Mouse (Mus musculus): ENCODE measurements around the gene Itpkb. TPM values are rescaled to one million over a fixed set of nuclear protein-coding genes. Genes with fewer than 3 reads are reported as not detected.

Itpkb gene
- polyA plus RNA-seq, 1 experiment, result 28.6 TPM

- peak overlapping the region; percentile 94 for H3K27ac ChIP-seq (ENCODE audit: insufficient read depth, low read depth, low read length)
- H3K4me1 ChIP-seq (ENCODE audit: control insufficient read depth, insufficient read depth, low read length), result peaks cover 86% of the 10 kb centered on the region
- no peak overlapping the region for H3K4me3 ChIP-seq (ENCODE audit: insufficient read depth, low read length)
- TF ChIP-seq CTCF (IDR thresholded peaks at IDR 0.05; ENCODE audit: low read depth, low read length) (no peak), POLR2A (IDR thresholded peaks at IDR 0.05; ENCODE audit: borderline replicate concordance, low read depth, low read length) (no peak)
These were observed 91.1 kb downstream of the Itpkb start for GRCm38 (mm10) chr1:180421165-180421909.

- H3K27ac ChIP-seq (ENCODE audit: insufficient read depth, low read depth, low read length), result peak overlapping the region; percentile 94
- TF ChIP-seq CTCF (IDR thresholded peaks at IDR 0.05; ENCODE audit: low read depth, low read length) (peak; percentile 70), POLR2A (IDR thresholded peaks at IDR 0.05; ENCODE audit: borderline replicate concordance, low read depth, low read length) (no peak)
- no peak overlapping the region for H3K4me3 ChIP-seq (ENCODE audit: insufficient read depth, low read length)
- H3K4me1 ChIP-seq (ENCODE audit: control insufficient read depth, insufficient read depth, low read length), result peaks cover 88% of the 10 kb centered on the region
These were observed 92.0 kb downstream of the Itpkb start for GRCm38 (mm10) chr1:180422076-180422828.

- Histone ChIP-seq H3K4me1 (ENCODE audit: control insufficient read depth, insufficient read depth, low read length) (peaks cover 87% of the 10 kb centered on the region), H3K4me3 (ENCODE audit: insufficient read depth, low read length) (no peak overlapping the region), H3K27ac (ENCODE audit: insufficient read depth, low read depth, low read length) (peak overlapping the region; percentile 94)
- TF ChIP-seq CTCF (IDR thresholded peaks at IDR 0.05; ENCODE audit: low read depth, low read length), result no peak
- no peak for TF ChIP-seq POLR2A (IDR thresholded peaks at IDR 0.05; ENCODE audit: borderline replicate concordance, low read depth, low read length)
These were observed 92.8 kb downstream of the Itpkb start for GRCm38 (mm10) chr1:180423008-180423639.

- H3K27ac ChIP-seq (ENCODE audit: insufficient read depth, low read depth, low read length), result peak overlapping the region; percentile 83
These were observed 93.6 kb downstream of the Itpkb start for GRCm38 (mm10) chr1:180423931-180424330.

GRCm38 (mm10) chr1:180426405-180426804 lies 96.1 kb downstream of the Itpkb start:
- TF ChIP-seq CTCF (IDR thresholded peaks at IDR 0.05; ENCODE audit: low read depth, low read length), result no peak
- no peak for TF ChIP-seq POLR2A (IDR thresholded peaks at IDR 0.05; ENCODE audit: borderline replicate concordance, low read depth, low read length)
- Histone ChIP-seq H3K4me3 (ENCODE audit: insufficient read depth, low read length) (no peak overlapping the region), H3K4me1 (ENCODE audit: control insufficient read depth, insufficient read depth, low read length) (peaks cover 88% of the 10 kb centered on the region), H3K27ac (ENCODE audit: insufficient read depth, low read depth, low read length) (no peak overlapping the region)

More at GRCm38 (mm10) chr1:180423931-180424330, 93.6 kb downstream of the Itpkb start:
- peaks cover 85% of the 10 kb centered on the region for H3K4me1 ChIP-seq (ENCODE audit: control insufficient read depth, insufficient read depth, low read length)
- TF ChIP-seq CTCF (IDR thresholded peaks at IDR 0.05; ENCODE audit: low read depth, low read length), result no peak
- TF ChIP-seq POLR2A (IDR thresholded peaks at IDR 0.05; ENCODE audit: borderline replicate concordance, low read depth, low read length), result no peak
- H3K4me3 ChIP-seq (ENCODE audit: insufficient read depth, low read length), result no peak overlapping the region

GRCm38 (mm10) chr1:180427685-180428084 lies 97.4 kb downstream of the Itpkb start:
- H3K4me3 ChIP-seq (ENCODE audit: insufficient read depth, low read length), result peak overlapping the region; percentile 33
- TF ChIP-seq POLR2A (IDR thresholded peaks at IDR 0.05; ENCODE audit: borderline replicate concordance, low read depth, low read length) (no peak), CTCF (IDR thresholded peaks at IDR 0.05; ENCODE audit: low read depth, low read length) (no peak)
- peak overlapping the region; percentile 98 for H3K27ac ChIP-seq (ENCODE audit: insufficient read depth, low read depth, low read length)
- peaks cover 79% of the 10 kb centered on the region for H3K4me1 ChIP-seq (ENCODE audit: control insufficient read depth, insufficient read depth, low read length)

GRCm38 (mm10) chr1:180428101-180428712 lies 97.9 kb downstream of the Itpkb start:
- Histone ChIP-seq H3K4me3 (ENCODE audit: insufficient read depth, low read length) (peak overlapping the region; percentile 33), H3K27ac (ENCODE audit: insufficient read depth, low read depth, low read length) (peak overlapping the region; percentile 98), H3K4me1 (ENCODE audit: control insufficient read depth, insufficient read depth, low read length) (peaks cover 78% of the 10 kb centered on the region)

GRCm38 (mm10) chr1:180428871-180429270 lies 98.6 kb downstream of the Itpkb start:
- Histone ChIP-seq H3K27ac (ENCODE audit: insufficient read depth, low read depth, low read length) (peak overlapping the region; percentile 98), H3K4me1 (ENCODE audit: control insufficient read depth, insufficient read depth, low read length) (peaks cover 74% of the 10 kb centered on the region), H3K4me3 (ENCODE audit: insufficient read depth, low read length) (no peak overlapping the region)
- TF ChIP-seq CTCF (IDR thresholded peaks at IDR 0.05; ENCODE audit: low read depth, low read length), result no peak

More at GRCm38 (mm10) chr1:180428101-180428712, 97.9 kb downstream of the Itpkb start:
- TF ChIP-seq POLR2A (IDR thresholded peaks at IDR 0.05; ENCODE audit: borderline replicate concordance, low read depth, low read length) (no peak), CTCF (IDR thresholded peaks at IDR 0.05; ENCODE audit: low read depth, low read length) (peak; percentile 82)

GRCm38 (mm10) chr1:180429819-180430218 lies 99.5 kb downstream of the Itpkb start:
- Histone ChIP-seq H3K4me3 (ENCODE audit: insufficient read depth, low read length) (no peak overlapping the region), H3K4me1 (ENCODE audit: control insufficient read depth, insufficient read depth, low read length) (peaks cover 65% of the 10 kb centered on the region), H3K27ac (ENCODE audit: insufficient read depth, low read depth, low read length) (peak overlapping the region; percentile 37)
- TF ChIP-seq CTCF (IDR thresholded peaks at IDR 0.05; ENCODE audit: low read depth, low read length), result no peak
- TF ChIP-seq POLR2A (IDR thresholded peaks at IDR 0.05; ENCODE audit: borderline replicate concordance, low read depth, low read length), result no peak
